Mouse (Mus musculus) neural tube, embryonic 11.5 days (tissue): ENCODE results near the gene Anxa4. TPM values are rescaled to one million over a fixed set of nuclear protein-coding genes. Genes with fewer than 3 reads are reported as not detected.

Source experiments
- ATAC-seq: fragments of 200-750 bp; cut with Nextera tagmentation; 2 replicates; pipeline ENCODE4 v1.8.0; 2017; ENCODE audit warnings: moderate number of reproducible peaks, mild to moderate bottlenecking, moderate TSS enrichment, moderate library complexity; ENCODE audit not compliant: insufficient read depth, low FRiP score, low TSS enrichment
- DNase-seq: peaks from one replicate; pipeline ENCODE4 v3.0.0-alpha.2; 2015; ENCODE audit warnings: low spot score
- H3K27ac ChIP-seq: fragments of 300-500 bp; sonication (generic); 2 replicates; pipeline ENCODE4 v1.5.1; 2014; ENCODE audit warnings: low read depth, mild to moderate bottlenecking, low read length
- H3K27me3 ChIP-seq: fragments of 300-500 bp; sonication (generic); 2 replicates; pipeline ENCODE4 v1.6.1; 2014; ENCODE audit warnings: mild to moderate bottlenecking, low read length, mixed read lengths; ENCODE audit not compliant: control insufficient read depth, insufficient read depth
- H3K36me3 ChIP-seq: fragments of 300-500 bp; sonication (generic); 2 replicates; pipeline ENCODE4 v1.6.1; 2014; ENCODE audit warnings: mild to moderate bottlenecking, low read length, moderate library complexity, mixed read lengths; ENCODE audit not compliant: control insufficient read depth, insufficient read depth
- H3K4me1 ChIP-seq: fragments of 300-500 bp; sonication (generic); 2 replicates; pipeline ENCODE4 v1.6.1; 2014; ENCODE audit warnings: low read length, mixed read lengths; ENCODE audit not compliant: control insufficient read depth, insufficient read depth
- H3K4me2 ChIP-seq: fragments of 300-500 bp; sonication (generic); 2 replicates; pipeline ENCODE4 v1.6.1; 2014; ENCODE audit warnings: low read depth, mild to moderate bottlenecking, moderate library complexity
- H3K4me3 ChIP-seq: fragments of 300-500 bp; sonication (generic); 2 replicates; pipeline ENCODE4 v1.5.1; 2014; ENCODE audit warnings: low read depth, low read length
- H3K9ac ChIP-seq: fragments of 300-500 bp; sonication (generic); 2 replicates; pipeline ENCODE4 v1.6.1; 2014; ENCODE audit warnings: mild to moderate bottlenecking, low read length
- H3K9me3 ChIP-seq: fragments of 300-500 bp; sonication (generic); 2 replicates; pipeline ENCODE4 v1.6.1; 2016; ENCODE audit warnings: low read length; ENCODE audit not compliant: control insufficient read depth
- WGBS: fragments of 180-500 bp; shearing (Covaris S2); extraction: QIAGEN DNeasy Blood & Tissue Kit; methylation state at CpG from one replicate; pipeline ENCODE4 v1.1.7; 2014; 5-methylcytosine and 5-hydroxymethylcytosine counted together
- polyA plus RNA-seq: library from polyadenylated mRNA; unstranded; fragments of >200 nt; fragmentation: Nextera tagmentation; extraction: Ambion mirVana; gene quantifications from 2 replicates; pipeline ENCODE4 v1.2.1, GENCODE M21; 2014

The Anxa4 gene
- polyA plus RNA-seq, 1 experiment from 2014 or later, result 6.9 TPM

DNA sequence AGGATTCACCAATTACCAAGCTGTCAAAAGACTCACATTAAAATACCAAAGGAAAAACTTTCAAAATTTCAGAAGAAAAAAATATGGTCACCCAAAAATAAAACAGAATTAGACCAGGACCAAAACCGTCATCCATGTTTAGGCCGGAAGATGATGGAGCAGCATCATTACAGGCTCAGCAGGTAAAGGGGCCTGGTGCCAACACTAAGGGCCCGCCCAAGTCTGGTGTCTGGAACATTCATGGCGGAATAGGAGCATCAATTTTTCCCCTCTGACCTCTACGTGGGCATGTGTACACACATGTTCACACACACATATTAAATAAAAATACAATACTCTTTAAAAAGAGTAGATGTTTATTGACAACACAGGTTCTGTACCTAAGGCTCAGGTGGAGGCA is 64.7 kb downstream of the Anxa4 start:
- Histone ChIP-seq H3K36me3 (no peaks in the 10 kb centered on the region), H3K4me1 (no peaks in the 10 kb centered on the region; the same call in 1 of the 2 replicates), H3K4me2 (no peak overlapping the region), H3K4me3 (no peak overlapping the region), H3K27ac (no peak overlapping the region), H3K27me3 (no peaks in the 10 kb centered on the region), H3K9me3 (no peaks in the 10 kb centered on the region), H3K9ac (no peak overlapping the region)
- ATAC-seq (no peak), DNase-seq (no peak)
- 92% methylated on average over 5 of the region's 5 CpGs for WGBS

DNA sequence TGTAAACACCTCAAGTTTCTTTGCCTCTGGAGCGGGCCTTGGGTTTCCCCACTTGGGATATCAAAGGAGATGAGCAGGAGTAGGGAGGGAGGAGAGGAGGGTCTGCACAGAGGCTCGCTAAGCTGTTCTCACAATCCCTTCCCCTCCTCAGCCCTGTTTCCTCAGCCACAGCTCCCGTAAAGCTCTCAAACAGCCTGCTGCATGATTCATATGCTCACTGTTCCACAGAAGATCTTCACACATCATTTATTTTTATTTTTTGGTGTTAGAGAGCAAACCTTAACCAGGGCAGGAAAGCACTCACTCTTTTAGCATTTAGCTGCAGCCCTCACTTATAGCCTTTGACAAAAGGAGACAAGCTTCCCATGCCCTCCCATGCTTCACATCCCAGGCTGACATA is 71.4 kb downstream of the Anxa4 start:
- 80% methylated on average over 3 of the region's 3 CpGs for WGBS
- no peak overlapping the region for H3K9ac ChIP-seq
- H3K36me3 ChIP-seq, result 0 out of 2 replicates have a peak, but pooled peaks cover 2% of the 10 kb centered on the region
- no peaks in the 10 kb centered on the region for H3K27me3 ChIP-seq
- ATAC-seq (no peak), DNase-seq (no peak)
- no peak overlapping the region for H3K27ac ChIP-seq
- no peaks in the 10 kb centered on the region for H3K9me3 ChIP-seq
- H3K4me3 ChIP-seq, result no peak overlapping the region
- no peaks in the 10 kb centered on the region for H3K4me1 ChIP-seq
- no peak overlapping the region for H3K4me2 ChIP-seq

GRCm38 (mm10) chr6:86708072-86708774 is 85.2 kb downstream of the Anxa4 start:
- Histone ChIP-seq H3K4me2 (no peak overlapping the region), H3K27ac (no peak overlapping the region), H3K9ac (no peak overlapping the region), H3K4me1 (no peaks in the 10 kb centered on the region), H3K36me3 (no peaks in the 10 kb centered on the region; the same call in none of the 2 replicates), H3K9me3 (no peaks in the 10 kb centered on the region), H3K27me3 (no peaks in the 10 kb centered on the region), H3K4me3 (no peak overlapping the region)
- WGBS, result 87% methylated on average over 4 of the region's 4 CpGs
- ATAC-seq, result no peak
- DNase-seq, result no peak

DNA sequence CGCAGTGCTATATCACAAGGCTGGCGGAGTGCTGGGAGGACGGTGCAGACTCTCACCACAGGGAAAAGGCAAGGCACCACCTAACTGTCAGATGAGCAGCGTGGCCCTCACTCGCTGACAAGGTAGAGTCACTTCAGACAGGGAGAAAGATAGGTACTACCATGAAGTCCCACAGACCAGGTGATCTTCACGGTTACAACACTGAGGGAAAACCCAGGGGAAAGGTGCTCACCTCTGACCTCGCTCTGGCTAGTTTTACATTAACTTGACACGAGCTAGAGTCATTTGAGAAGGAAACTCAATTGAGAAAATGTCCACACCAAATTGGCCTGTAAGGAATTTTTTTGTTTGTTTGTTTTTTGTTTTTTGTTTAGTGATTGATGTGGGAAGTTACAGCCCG is 90.8 kb downstream of the Anxa4 start:
- ATAC-seq (no peak), DNase-seq (no peak)
- 94% methylated on average over 9 of the region's 9 CpGs for WGBS
- no peak overlapping the region for H3K4me3 ChIP-seq
- H3K4me1 ChIP-seq, result no peaks in the 10 kb centered on the region
- no peaks in the 10 kb centered on the region for H3K27me3 ChIP-seq
- H3K9me3 ChIP-seq, result no peaks in the 10 kb centered on the region
- H3K36me3 ChIP-seq, result peaks cover 6% of the 10 kb centered on the region
- no peak overlapping the region for H3K27ac ChIP-seq
- no peak overlapping the region for H3K9ac ChIP-seq
- no peak overlapping the region for H3K4me2 ChIP-seq

DNA sequence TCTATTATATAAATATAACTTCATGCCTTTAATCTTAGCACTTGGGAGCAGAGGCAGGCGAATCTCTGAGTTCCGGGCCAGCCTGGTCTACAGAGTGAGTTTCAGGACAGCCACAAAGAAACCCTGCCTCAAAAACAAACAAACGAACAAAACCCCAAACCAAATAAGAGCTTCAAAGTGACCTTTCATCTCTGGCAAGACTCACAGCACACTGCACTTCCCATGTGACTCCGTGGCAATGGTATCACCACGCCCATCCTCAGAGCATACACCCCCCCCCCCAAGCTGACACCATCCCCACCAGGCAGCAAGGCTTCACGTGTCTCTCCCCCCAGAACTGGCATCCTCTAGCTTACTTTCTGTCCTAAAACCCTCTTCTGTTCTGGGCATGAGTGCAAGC is 95.5 kb downstream of the Anxa4 start:
- 84% methylated on average over 6 of the region's 6 CpGs for WGBS
- no peak for ATAC-seq
- peaks cover 9% of the 10 kb centered on the region; the same call in 1 of the 2 replicates for H3K36me3 ChIP-seq

GRCm38 (mm10) chr6:86696213-86696612 is 97.2 kb downstream of the Anxa4 start:
- no peaks in the 10 kb centered on the region for H3K4me1 ChIP-seq
- no peak overlapping the region for H3K27ac ChIP-seq
- no peaks in the 10 kb centered on the region for H3K27me3 ChIP-seq
- no peaks in the 10 kb centered on the region for H3K9me3 ChIP-seq
- ATAC-seq, result no peak
- H3K4me3 ChIP-seq, result no peak overlapping the region
- peaks cover 7% of the 10 kb centered on the region for H3K36me3 ChIP-seq
- WGBS, result 89% methylated on average over 10 of the region's 10 CpGs
- no peak overlapping the region for H3K4me2 ChIP-seq
- DNase-seq, result no peak
- H3K9ac ChIP-seq, result no peak overlapping the region

More for the DNA sequence above, 95.5 kb downstream of the Anxa4 start:
- no peak overlapping the region for H3K9ac ChIP-seq
- no peaks in the 10 kb centered on the region for H3K27me3 ChIP-seq
- H3K9me3 ChIP-seq, result no peaks in the 10 kb centered on the region
- no peak overlapping the region for H3K4me3 ChIP-seq
- no peak overlapping the region for H3K27ac ChIP-seq
- H3K4me1 ChIP-seq, result no peaks in the 10 kb centered on the region
- no peak for DNase-seq
- no peak overlapping the region for H3K4me2 ChIP-seq

GRCm38 (mm10) chr6:86694465-86694864 is 98.9 kb downstream of the Anxa4 start:
- Histone ChIP-seq H3K4me1 (no peaks in the 10 kb centered on the region), H3K9me3 (no peaks in the 10 kb centered on the region), H3K27ac (no peak overlapping the region), H3K36me3 (peaks cover 8% of the 10 kb centered on the region; the same call in 1 of the 2 replicates), H3K27me3 (no peaks in the 10 kb centered on the region), H3K9ac (no peak overlapping the region), H3K4me3 (no peak overlapping the region), H3K4me2 (no peak overlapping the region)
- no peak for ATAC-seq
- peak; percentile 56 for DNase-seq

GRCm38 (mm10) chr6:86689671-86690070 is 103.7 kb downstream of the Anxa4 start:
- Histone ChIP-seq H3K9me3 (no peaks in the 10 kb centered on the region), H3K36me3 (peaks cover 5% of the 10 kb centered on the region; the same call in 1 of the 2 replicates), H3K9ac (no peak overlapping the region), H3K27ac (no peak overlapping the region), H3K27me3 (no peaks in the 10 kb centered on the region), H3K4me1 (no peaks in the 10 kb centered on the region), H3K4me3 (no peak overlapping the region), H3K4me2 (no peak overlapping the region)
- 95% methylated on average over 3 of the region's 3 CpGs for WGBS
- ATAC-seq, result no peak
- no peak for DNase-seq

GRCm38 (mm10) chr6:86686971-86687370 is 106.4 kb downstream of the Anxa4 start:
- Histone ChIP-seq H3K4me2 (no peak overlapping the region), H3K9ac (no peak overlapping the region), H3K4me3 (no peak overlapping the region), H3K27ac (no peak overlapping the region), H3K36me3 (peaks cover 5% of the 10 kb centered on the region; the same call in 1 of the 2 replicates), H3K4me1 (no peaks in the 10 kb centered on the region; the same call in 1 of the 2 replicates), H3K9me3 (no peaks in the 10 kb centered on the region), H3K27me3 (no peaks in the 10 kb centered on the region)
- ATAC-seq, result no peak
- WGBS, result 77% methylated on average over 1 of the region's 1 CpGs
- no peak for DNase-seq
